Mouse (Mus musculus) embryo, embryonic 11 days (tissue): ENCODE data around the gene Qtrt1.

Source experiments
- DNase-seq: peaks from one replicate; pipeline ENCODE4 v3.0.0-alpha.2; 2015

Qtrt1 gene

DNA sequence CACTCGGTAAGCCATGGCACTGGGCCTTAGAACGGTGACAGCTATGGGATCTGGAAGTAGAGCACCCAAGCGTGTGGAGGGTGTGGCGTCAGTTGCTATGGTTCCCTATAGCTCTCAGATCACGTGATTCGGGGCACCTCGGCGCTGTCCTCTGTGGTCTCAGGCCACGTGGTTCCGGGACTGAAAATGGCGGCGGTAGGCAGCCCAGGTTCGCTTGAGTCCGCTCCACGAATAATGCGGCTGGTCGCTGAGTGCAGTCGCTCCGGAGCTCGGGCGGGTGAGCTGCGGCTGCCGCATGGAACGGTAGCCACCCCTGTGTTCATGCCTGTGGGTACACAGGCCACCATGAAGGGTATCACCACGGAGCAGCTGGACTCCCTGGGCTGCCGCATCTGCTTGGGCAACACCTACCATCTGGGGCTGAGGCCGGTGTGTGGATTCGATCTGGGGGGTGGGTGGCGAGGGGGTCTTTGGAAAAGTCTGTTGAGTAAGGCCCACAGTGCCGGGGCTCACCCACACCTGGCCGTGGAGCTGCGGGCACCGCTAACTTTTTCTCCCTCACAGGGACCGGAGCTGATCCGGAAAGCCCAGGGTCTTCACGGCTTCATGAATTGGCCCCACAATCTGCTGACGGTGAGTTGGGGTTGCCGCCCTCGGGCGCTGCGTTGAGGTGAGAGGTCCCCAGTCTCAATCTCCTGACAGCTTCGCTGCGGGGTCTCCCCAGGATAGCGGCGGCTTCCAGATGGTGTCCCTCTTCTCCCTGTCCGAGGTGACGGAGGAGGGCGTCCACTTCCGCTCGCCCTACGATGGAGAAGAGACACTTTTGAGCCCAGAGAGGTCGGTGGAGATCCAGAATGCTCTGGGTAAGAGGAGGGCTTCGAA lies at the start of gene Qtrt1:
Gene Qtrt1 (plus strand): TSS at position 169 of the 882 bp plus-strand sequence.
- DNase-seq, result peak; percentile 95

DNA sequence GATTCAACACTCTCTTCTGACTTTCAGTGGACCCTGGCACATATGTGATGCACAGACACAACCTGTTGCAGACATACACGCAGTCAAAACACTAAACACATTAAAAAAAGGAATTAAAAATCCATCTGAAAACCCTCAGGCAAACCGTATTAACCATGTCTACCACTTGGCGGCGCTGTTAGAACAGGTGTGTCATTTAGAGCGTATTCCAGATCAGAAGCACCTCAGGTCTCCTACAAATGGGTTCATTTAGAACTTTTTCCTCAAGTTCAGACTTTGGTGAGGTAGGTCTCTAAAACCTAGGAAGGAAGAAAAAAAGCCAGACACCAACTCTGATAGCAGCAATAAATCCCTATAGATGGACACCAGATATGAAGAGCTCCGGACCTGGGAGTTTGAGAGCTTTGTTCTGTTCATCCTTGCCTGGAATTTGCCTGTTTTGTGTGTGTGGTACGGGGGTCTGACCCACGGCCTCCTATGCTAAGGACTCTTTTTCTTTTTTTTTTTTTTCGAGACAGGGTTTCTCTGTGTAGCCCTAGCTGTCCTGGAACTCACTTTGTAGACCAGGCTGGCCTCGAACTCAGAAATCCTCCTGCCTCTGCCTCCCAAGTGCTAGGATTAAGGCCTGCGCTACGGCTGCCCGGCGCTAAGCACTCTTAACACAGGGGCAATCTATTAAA lies 45.0 kb upstream of the Qtrt1 start:
- DNase-seq, result peak; percentile 59

DNA sequence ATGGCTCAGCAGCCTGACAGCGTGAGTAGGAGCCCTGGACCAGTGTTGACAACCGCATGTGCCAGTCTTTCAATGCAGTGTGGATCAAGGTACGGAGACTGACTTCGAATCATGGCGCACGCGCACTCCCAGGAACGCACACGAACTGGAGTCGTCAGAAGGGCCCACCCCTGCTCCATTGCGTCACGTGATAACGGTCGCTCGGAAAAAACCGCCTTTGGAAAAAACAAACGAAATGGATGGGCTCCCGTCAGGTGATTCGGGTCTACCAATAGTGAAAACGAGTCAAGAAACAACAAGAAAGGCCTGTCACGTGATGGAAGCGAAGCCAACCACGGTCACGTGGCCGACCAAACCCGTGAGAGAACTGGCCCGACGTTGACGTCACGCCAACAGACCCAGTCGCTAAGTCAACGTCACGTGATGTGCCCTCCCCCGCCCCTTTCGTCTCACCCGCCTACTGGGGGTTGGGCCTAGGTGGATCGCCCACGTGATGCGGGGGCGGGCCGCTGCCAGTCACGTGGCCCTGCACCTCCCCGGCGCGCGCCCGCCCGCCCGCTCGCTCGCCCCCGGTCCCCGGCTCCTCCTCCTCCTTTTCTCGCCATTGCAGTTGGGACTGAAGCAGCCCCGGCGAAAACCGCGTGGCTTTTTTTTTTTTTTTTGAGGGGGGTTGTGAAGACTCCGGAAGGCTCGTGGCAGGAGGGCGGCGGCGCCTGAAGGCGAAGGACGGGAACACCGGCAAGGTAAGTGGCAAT lies 44.1 kb upstream of the Qtrt1 start, which contains the start of gene Ilf3:
Gene Ilf3 (plus strand): TSS at position 515 of the 755 bp plus-strand sequence.
- DNase-seq, result peak; percentile 100

DNA sequence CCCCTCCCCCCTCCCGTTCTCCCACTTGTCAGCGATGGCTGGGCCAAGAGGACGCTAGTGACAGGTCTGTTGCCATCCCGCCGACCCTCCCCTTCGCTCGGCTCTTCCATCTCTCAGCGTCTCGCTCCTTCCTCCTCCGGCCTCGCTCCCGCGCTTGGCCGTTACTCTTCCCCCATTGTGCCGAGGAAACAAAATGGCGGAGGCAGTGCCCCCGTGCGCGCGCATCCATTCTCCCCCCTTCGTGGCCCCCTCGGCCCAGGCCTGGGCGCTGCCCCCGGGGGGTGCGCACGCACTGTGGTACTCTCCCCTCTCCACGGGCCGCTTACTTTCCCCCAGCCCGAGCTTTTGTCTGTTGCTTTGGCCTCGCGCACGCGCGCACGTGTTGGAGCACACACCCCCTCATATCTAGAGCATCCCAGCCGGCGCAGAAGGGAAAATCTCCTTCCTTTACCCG lies 43.5 kb upstream of the Qtrt1 start:
- DNase-seq, result peak; percentile 90

DNA sequence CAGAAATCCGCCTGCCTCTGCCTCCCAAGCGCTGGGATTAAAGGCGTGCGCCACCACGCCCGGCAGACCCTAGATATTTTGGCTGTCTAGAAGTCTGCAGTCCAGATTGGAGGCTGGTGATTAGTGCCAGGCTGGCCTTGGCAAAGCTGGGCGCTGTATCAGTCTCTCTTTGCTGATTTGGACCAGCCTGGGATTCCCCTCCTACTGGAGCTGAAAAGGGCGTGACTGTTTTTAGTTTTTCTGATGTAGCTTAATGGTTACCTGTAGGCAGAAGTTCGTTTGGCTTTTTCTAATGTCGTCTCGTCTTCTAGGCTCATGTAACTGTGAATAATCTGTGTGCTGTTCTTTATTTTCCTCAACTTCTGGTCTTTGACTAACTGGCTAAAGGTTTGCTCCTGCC lies 42.6 kb upstream of the Qtrt1 start:
- DNase-seq, result no peak

DNA sequence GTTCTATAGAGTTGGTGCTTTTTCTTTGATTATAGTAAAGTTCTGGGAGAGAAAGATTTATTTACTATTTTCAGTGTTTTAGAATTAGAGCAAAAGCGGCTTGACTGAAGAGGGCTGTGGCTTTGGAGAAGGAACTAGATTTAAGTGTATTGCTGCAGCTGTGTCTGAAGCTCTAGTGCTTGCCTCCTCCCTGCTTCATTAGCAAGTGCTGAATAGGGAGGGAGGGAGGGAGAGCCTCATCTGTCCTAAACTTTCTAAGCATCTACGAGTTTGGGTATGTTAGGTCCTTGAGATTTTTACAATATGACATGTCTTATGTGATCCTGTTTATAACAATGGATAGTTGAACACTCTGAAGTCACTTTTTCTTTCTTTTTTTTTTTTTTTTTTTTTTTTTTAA lies 40.8 kb upstream of the Qtrt1 start:
- no peak for DNase-seq

DNA sequence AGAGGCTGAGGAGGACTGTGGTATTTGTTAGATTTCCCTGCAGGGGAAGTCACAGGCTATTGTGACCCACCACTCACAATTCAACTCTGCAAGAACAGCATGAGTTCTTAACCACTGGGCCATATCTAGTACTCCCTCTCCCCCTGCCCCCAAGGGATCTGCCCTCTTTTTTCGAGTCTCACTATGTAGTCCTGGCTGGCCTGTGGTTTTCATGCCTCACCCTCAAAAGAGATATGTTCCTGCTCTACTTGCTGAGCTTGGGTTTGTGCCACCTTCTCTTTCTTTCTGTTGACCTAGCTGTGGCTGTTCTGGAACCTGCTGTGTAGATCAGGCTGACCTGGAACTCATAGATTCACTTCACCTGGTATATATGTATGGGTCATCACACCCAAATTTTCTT lies 39.1 kb upstream of the Qtrt1 start:
- no peak for DNase-seq

DNA sequence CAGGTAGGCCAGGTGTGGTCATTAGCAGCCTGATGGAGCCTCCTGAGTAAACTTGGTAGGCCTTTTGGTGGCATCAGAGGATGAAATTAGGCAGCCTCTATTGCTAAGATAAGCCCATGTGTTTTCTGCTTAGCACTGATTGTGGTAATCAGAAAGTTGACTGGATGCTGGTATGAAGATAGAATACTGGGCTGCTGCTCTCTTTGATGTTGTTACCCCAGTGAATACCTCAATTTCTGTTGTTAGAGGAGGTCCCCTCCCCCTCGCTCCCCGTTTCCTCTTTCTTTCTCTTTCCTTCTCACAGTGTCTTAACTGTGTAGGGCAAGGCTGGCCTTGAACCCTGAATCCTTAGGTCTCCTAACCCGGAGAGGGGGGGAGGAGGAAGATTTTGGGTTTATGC lies 32.4 kb upstream of the Qtrt1 start:
- DNase-seq, result no peak

DNA sequence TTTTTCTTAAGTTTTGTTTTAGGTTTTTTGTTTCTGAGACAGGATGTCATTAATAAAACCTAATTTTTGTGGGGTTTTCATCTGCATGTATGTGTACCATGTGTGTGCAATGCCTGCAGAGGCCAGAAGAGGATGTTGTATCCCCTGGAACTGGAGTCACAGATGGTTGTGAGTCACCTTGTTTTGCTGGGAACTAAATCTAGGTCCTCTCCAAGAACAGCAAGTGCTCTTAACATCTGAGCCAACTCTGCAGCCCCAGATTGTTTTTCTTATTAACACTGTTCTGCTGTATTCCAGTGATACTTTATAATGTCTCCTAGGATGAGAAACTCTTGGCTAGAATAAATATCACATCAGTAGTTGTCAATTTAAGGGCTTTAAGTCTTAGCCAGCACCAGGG lies 30.8 kb upstream of the Qtrt1 start:
- DNase-seq, result no peak

DNA sequence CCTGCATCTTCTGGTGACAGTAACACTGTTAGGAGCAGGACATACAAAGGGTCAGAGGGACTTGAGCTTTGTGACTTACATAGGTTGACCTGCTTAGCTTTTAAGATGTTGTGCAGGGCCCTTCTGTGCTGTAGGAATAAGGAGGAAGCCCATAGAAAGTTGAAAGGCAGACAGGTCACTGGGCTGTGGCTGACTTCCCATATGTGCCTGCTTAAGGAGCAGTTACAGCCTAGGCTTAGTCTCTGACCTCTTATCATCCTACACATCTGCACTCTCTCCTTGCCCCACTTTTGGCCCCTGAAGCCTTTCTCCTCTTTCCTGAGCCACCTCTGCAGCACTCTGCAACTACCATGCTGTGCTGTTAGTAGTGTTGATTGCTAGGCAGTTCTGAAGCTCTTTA lies 27.7 kb upstream of the Qtrt1 start:
- DNase-seq, result no peak

DNA sequence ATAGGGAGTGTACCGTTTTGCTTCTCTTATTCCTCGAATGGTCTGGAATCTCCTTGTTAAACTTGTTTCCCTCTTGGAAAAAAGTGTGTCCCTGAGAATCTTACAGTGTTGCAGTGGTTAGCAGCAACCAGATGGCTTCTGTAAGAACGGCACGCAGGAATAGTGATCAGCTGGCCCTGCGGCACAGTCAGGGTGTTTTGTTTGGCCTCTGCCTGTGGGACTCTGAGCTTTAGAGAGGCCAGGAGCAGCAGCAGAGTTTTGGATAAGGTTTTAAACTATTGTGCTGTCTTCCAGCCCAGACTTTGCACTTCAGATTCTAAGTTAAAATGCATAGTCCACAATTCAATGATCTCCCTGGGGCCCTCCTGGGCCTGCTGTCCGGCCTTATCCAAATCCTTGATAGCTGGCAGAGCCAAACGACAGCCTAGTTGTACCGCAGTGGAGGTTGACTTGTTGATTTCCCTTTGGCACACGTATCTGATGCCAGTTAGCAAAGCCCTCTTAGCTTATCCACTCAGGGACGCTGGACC lies 18.9 kb upstream of the Qtrt1 start:
- DNase-seq, result no peak

DNA sequence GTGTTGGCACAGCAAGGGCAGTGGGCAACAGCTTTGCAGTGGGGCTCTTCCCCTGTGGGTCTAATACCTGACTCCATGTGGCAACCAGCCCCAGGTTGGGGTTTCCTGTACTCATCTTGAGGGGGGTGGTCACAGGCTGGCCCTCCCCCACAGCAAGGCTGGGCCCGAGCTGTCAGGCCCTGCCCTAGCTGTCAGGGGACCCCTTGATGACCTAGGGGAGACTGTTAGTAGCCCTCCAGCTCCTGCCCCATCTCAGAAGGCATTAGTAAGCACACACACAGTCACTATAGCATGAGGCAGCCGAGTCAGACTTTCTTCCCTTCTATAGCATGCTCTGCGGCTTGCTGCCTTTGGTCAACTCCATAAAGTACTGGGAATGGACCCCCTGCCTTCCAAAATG lies 15.9 kb upstream of the Qtrt1 start:
- no peak for DNase-seq

DNA sequence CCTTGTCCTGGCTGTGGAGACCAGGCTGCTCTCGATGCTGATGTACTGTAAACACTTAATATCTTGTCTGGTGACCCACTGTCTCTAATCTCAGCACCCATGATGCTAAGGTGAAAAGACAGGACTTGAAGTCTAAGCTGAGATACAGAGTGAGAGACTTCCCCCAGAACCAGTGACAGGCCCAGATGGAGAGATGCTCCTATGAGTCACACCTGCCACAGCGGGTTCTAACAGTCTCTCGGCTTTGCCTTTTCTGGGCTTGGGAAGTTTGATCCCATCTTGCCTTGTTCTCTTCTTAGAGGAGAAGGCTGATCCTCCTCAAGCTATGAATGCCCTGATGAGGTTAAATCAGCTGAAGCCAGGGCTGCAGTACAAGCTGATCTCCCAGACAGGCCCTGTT lies 14.5 kb upstream of the Qtrt1 start:
- DNase-seq, result no peak

DNA sequence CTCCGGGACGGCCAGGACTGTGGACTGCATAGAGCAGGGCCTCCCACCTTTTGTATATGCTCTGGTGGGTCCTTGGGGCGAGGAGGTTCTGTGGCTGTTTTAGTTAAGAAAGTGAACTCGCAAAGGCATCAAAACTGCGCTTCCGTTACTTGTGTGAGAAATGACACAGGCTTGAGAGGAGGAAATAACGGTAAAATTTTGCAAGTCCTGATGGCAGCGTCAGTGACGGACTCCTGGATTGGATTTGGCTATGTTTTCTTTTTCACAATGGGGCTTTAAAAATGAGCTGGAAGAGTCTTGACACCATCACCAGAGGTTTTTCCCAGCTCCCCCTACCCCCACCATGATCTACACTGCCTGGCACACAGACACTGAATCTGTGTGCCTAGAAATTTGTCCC lies 10.6 kb upstream of the Qtrt1 start:
- DNase-seq, result no peak

DNA sequence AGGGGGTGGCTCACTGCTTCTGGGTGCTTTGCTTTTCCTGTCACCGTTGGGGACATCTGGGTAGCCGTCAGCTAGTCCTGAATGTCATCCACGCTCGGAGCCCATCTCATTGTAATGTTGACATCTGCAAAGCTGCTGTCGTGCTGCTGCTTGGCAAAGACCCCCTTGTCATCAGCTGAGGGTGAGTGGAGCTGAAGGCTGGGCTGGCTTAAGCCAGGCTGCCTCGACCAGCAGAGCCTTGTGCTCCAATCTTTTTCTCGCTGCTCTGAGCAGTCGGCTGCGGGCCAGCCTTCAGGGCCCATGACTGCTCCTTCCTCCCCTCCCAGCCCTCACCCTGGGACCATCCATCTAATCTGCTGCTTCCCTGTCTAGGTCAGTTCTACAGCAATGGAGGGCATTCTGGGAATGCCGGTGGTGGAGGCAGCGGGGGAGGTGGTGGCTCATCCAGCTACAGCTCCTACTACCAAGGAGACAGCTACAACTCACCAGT lies 8.8 kb upstream of the Qtrt1 start:
- DNase-seq, result no peak

DNA sequence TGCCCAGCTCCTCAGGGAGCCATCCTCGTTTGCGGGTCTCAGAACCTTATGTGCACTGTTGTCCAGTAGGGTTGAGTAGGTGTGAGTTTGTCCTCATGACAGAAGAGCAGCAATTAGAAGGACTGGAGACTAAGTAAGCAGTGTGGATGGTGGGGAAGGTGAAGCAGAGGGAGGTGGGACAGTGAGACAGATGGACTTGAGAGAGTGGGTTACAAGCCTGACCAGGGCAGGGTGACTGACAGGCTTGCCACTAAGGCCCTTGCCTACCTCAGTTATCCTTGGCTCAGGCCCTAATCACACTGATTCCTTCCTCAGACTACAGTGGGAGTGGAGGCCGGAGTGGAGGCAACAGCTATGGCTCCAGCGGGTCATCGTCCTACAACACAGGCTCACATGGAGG lies 7.9 kb upstream of the Qtrt1 start:
- no peak for DNase-seq

DNA sequence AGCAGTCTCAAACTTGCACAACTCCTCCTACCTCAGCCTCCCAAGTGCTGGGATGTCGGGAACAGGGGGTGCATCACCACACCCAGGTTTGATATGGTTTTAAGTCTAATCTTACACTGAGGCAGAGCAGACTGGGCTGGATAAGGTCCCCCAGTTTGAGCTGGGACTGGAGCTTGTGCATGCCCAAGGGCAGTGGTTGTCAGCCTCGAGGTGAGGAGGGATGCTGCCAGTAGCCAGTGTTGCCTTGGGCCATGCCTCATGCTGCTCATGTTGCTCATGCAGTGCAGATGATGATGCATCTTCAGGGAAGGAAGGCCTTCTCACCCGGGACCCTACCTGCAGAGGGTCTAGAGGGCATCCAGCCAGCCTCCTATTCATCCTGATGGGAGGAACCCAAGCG lies 6.1 kb upstream of the Qtrt1 start:
- no peak for DNase-seq

DNA sequence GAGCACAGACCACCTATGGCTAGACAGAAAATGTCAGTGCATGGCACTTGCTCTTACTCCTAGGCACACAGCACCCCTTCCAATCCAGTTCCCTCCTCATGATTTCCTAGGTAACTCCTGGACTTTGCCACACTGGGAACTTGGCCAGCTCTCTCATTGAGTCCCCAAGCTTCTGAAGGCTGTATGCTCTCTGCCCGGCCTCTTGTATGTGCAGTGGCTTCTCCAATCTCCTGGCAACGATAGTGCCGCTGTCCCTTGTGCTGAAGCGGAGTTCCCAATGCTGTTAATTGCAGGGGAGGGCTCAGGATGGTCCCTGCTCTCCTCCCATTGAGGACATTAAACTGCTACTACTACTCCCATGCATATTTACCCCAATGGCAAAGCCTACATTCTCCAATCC lies 3.7 kb upstream of the Qtrt1 start:
- peak; percentile 46 for DNase-seq

DNA sequence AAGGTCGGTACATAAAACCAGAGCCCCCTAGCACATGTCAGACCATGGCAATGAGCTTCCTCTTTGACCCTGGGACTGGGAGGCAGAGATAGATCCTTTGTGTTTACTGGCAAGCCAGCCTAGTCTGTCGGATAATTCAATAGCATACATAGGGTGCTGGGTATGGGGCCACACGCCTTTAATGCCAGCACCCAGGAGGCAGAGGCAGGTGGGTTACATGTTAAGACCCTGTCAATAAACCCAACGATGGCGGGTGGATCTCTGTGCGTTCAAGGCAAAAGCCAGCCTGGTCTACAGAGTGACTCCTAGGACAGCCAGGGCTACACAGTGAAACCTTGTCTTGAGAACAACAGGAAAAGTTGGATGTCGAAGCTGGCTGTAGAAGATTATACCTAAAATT lies 3.0 kb upstream of the Qtrt1 start:
- DNase-seq, result no peak

DNA sequence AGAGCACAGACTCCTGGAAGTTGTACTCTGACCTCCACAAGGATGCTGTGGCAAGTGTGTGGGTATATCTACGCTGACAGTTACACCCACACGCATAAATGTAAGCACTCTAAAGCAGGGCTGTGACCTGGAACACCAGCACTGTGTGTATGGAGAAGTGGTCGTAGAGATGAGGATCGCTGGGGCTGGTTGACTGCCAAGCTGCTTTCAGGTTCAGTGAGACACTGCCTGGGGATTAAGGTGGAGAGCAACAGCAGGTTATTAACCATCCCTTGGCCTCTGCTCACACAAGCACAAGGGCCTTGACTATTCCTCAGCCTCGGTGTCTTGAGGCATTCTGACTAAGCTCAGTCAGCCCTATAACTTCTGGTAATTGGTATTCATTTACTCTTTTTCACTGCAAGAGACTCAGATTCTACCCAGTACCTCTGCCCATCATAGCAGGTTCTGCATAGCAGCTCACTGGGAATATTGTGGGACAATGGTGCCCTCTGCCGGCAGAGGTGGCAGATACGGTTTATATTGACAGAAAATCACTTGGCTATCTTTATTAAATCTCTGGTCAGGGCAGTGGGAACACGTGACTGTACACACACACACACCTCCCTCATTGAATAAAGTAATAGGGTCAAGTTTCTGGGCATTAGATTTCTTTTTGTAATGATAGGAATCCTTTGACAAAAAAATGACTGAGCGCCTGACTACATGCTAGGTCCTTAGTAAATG lies 1.9 kb upstream of the Qtrt1 start:
- DNase-seq, result peak; percentile 82

DNA sequence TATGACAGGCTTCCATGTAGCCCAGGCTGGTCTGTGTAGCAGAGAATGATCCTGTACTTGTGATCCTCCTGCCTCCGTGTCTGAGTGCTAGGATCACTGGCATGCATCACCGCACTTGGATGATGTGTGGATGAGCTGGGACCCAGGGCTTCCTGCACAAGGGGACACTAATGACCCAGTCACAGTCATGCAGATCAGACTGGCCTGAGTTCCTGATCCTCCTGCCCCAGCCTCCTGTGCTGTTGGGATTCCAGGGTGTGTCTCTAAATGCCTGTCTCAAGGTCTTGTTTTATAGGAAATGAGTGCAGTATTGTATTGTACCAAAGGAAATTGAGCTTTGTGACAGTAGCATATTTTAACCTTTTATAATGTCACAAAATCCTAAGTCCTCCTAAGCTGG lies 6.2 kb downstream of the Qtrt1 start:
- no peak for DNase-seq

DNA sequence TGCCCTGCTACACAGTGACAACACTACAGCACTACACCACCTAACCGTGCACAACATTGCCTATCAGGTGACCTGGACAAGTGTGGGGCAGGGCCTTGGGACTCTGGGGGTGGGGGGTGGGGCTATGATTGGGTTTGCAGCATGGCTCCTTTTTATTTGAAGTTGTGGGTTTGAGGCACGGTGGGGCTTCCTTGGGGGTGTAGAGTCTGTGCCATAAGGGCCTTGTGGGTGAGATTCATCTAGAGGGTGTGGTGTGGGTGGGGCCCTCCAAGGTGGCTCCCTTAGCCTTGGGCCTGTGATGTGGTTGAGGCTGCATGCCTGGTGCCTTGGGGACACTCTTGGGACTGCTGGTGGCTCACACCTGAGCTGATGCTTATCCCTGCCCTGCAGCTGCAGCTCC lies 8.0 kb downstream of the Qtrt1 start:
- no peak for DNase-seq
